Mouse (Mus musculus): Measurements from ENCODE around the gene Gm17469. TPM values are rescaled to one million over a fixed set of nuclear protein-coding genes. Genes with fewer than 3 reads are reported as not detected.
"Not testable (repeated sequence)": the region's sequence is repeated elsewhere in the genome, so short reads cannot be mapped to it uniquely, and the experiment has no call there.

The Gm17469 gene
- polyA plus RNA-seq (2011; ENCODE audit: insufficient read depth, insufficient read length, low replicate concordance, missing spikeins) = not detected in 2 replicates

DNA sequence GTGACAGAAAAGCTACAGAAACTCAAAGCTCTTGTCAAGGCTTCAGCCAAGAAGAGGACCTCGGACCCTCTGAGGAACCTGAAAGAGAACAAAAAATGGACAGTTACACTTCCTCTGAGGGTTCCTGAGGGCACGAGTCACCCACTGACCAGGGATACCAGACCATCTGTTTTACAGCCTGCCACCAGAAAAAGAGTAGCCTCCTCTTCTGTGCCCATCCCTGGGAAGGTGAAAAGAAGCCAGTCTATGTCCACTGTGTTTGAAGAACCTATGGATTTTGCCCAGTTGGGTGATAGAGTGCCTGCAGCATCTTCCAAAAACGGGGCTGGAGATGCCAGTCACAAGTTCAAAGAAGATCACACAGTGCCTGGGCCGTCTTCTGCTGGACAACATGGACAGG lies at the start of gene Gm17469:
TSS of gene Gm17469 (plus strand) at position 301 of the 400 bp plus-strand sequence.
- no CpG with 5 or more reads among the region's 4 CpGs for WGBS
- H3K27ac ChIP-seq (ENCODE audit: control insufficient read depth, insufficient read depth, low read depth, low read length, poor library complexity); H3K4me3 ChIP-seq (replicated peaks; ENCODE audit: control insufficient read depth, low read depth, low read length); H3K4me1 ChIP-seq (ENCODE audit: control insufficient read depth, insufficient read depth, low read length): not testable (repeated sequence)

Other genes starting within 250 kb of the Gm17469 start
- gene Gm17584, start 129.3 kb upstream of the Gm17469 start, polyA plus RNA-seq (2011; ENCODE audit: insufficient read depth, insufficient read length, low replicate concordance, missing spikeins) = not detected in 2 replicates

Data from bone marrow, adult 2 months (tissue).